Mouse (Mus musculus): ENCODE results near the gene Smim6.

DNA sequence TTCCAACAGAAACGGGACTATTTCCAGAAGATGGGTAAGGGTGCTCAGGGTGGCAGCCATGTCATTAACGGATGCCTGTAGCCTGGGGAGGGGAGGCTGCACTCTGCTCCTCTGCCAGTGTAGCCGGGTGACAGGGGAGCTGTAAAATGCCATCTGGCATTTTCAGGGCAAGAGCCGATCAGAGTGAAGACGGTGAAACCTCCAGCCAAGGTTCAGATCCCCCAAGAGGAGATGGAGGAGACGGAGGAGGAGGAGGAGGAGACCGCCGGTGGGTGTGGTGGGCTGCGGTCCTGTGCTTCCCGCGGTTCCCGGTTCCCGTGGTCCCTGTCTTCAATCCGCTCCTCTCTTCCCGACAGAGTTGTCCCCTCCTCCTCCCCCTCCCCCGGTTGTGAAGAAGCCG, 28.6 kb upstream of the Smim6 start:
- TF ChIP-seq CTCF (IDR thresholded peaks at IDR 0.05; ENCODE audit: borderline replicate concordance, insufficient read depth, low read length) (no peak), POLR2A (IDR thresholded peaks at IDR 0.05; ENCODE audit: low read depth, low read length) (no peak)

Measured in embryonic fibroblast, embryonic 13.5 days (primary cell).